Mouse (Mus musculus) fibroblast of lung, adult 2 months (primary cell): Measurements from ENCODE around the gene Kcnk4.

Experiments
- DNase-seq: peaks from one replicate; pipeline ENCODE4 v3.0.0-alpha.2; 2011; ENCODE audit warnings: low read depth

The Kcnk4 gene

GRCm38 (mm10) chr19:6937541-6938465 is 3.5 kb upstream of the Kcnk4 start:
- no peak for DNase-seq

- DNase-seq: no peak
Measured at GRCm38 (mm10) chr19:6936299-6936698, 2.0 kb upstream of the Kcnk4 start.

GRCm38 (mm10) chr19:6933436-6934194 is 700 bp downstream of the Kcnk4 start:
- no peak for DNase-seq

- no peak for DNase-seq
Measured at GRCm38 (mm10) chr19:6933102-6933435, 1.2 kb downstream of the Kcnk4 start.

- DNase-seq: no peak
Measured at GRCm38 (mm10) chr19:6932018-6932417, 2.3 kb downstream of the Kcnk4 start.

- DNase-seq: no peak
Measured at GRCm38 (mm10) chr19:6931002-6931401, 3.3 kb downstream of the Kcnk4 start.

DNA sequence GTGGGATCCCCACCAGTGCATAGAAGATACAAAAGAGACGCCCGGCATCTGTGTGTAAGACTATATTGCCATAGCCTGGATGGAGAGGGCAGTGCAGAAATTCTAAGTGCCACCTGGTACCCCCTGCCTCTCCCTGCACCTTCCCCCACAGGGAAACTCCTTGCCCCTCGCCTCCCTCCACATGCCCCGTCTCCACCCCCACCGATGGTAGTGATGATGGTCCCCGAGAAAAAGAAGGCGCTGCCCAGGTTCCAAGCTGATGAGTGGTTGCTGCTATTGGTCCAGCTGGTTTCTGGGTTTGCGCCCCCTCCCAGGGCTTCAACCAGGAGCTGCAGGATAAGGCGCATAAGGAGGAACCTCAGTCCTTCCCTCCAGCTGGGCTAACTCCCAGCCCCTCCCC is 6.2 kb downstream of the Kcnk4 start:
- no peak for DNase-seq

DNA sequence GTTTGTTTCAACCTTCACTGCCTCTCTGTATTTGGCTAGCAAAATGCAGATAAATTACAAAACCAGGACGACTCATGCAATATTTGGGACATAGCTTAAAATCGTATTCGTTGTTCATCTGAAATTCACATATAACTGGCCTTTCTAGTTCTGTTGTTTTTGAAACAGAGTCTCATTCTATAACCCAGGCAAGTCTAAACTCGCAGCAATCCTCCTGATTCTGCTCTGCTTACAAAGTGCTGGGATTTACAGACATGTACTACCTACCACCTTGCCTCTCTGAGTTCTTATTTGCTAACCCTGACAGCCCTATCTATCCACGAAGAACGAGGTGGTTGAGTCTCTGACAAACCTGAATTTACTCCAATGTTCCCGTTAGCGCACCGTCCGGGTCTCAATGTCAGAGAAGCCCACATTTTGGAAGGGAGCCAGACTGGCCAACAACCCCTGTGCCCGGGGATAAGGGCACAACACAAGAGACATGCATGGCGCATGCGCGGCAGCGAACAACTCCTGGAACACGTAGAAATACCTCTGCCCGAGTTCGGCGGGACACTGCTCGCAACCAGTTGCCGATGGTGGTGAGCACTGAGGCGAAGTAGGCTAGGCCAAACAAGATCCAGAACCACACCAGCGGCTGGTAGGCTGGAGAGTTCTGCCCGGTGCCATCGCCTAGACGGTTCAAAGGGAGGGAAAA is 7.6 kb downstream of the Kcnk4 start:
- no peak for DNase-seq

DNA sequence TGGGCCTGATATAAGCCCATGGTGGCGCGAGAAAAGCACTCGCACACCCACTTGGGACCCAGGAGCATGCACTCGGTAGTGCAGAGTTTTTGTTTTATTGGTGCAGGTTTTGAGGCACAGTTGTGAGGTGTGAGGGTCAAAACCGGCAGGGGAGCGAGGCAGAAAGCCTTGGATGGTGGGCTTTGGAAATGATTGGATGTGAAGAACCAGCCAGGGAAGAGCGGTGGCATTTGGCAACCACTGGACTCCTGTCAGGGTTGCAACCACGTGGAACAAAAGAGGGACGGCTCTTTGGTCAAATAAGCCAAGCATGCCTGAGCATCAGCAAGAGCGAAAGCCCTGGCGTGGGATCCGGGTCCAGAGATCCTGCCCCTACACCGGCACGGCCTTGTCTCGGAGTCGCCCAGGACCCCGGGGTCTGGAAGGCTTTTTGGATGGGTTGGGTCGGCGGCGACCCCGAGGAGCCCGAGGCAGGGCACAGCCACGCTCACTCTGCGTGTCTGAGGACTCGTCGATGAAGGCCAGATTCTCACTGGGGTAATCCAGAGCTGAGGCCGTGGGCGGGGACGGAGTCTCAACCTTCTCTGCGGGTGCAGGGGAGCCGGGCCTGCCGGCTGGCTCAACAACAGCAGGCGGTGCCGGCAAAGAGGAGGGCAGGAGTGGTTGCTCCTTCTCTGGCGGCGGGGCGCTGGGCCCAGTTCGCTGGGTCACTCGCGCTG is 8.5 kb downstream of the Kcnk4 start:
- DNase-seq: no peak

DNA sequence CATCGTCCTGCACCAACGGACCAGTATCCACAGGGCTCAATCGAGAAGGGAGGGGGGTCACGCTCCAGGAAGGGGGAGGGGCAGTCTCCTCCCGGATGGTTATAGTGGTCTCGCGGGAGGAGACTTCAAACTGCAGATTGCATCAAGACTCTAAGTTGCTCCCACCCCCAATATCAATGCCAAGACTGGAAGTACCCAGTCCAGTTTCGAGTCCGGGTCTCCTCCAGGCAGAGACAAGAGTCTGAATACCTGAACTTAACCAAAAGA is 9.1 kb downstream of the Kcnk4 start, which contains the start of gene Catsperz:
Gene Catsperz (minus strand): TSS at position 74 of the 267 bp plus-strand sequence.
- DNase-seq: no peak

DNA sequence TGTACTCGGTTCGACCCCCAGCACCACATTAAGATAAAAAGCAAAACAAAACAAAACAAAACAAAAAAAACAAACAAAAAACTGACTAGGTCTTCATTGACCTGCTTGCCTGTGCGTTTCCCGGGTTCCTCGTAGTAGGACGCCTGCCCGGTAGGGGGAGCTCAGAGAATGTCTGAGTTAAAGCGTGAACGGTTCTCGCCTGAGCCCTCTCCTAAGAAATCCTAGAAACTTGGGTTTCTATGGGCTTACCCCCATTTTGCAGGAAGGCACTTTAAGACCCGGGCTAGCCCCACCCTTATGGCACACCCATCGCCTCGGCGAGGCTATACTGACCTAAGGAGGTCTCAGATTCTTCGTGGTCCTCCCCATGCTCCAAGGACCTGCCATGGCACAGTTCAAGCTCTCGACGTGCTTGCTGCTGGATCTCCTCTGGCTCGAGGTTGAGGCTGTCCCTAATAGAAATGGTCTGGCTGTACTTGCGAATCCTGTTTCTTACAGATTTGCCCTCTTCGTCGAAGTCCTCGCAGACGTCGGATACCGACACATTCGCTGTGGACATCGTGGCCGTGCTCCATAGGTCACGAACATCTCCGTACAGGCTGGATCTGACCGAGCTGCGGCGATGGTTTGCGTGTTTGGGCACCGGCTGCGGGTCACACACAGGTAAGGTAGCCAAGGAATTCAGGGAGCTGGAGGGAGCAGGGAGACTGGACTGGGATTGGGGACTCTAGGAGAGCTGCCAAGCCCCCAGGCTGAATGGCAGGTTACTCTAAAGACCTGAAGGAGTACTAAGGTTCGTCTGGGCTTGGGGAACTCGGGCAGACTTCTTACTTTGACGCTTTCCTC is 9.6 kb downstream of the Kcnk4 start:
- DNase-seq: peak; percentile 44

- DNase-seq: no peak
Measured at GRCm38 (mm10) chr19:6922901-6923735, 11.2 kb downstream of the Kcnk4 start.

- peak; percentile 98 for DNase-seq
Measured at GRCm38 (mm10) chr19:6921647-6922567, 12.4 kb downstream of the Kcnk4 start, which contains the start of gene Esrra. Esrra (minus strand) TSS chr19:6921813.

GRCm38 (mm10) chr19:6920741-6921636 is 13.3 kb downstream of the Kcnk4 start:
- no peak for DNase-seq

GRCm38 (mm10) chr19:6919876-6920740 is 14.2 kb downstream of the Kcnk4 start:
- no peak for DNase-seq

GRCm38 (mm10) chr19:6919431-6919830 is 14.9 kb downstream of the Kcnk4 start:
- no peak for DNase-seq

GRCm38 (mm10) chr19:6918321-6918720 is 16.0 kb downstream of the Kcnk4 start:
- DNase-seq: no peak
